Mouse (Mus musculus): Measurements from ENCODE around the gene Farp2. TPM values are rescaled to one million over a fixed set of nuclear protein-coding genes. Genes with fewer than 3 reads are reported as not detected.

The Farp2 gene
- total RNA-seq (2023) = 1 to 10 TPM; 1.7 to 3.1 TPM

DNA sequence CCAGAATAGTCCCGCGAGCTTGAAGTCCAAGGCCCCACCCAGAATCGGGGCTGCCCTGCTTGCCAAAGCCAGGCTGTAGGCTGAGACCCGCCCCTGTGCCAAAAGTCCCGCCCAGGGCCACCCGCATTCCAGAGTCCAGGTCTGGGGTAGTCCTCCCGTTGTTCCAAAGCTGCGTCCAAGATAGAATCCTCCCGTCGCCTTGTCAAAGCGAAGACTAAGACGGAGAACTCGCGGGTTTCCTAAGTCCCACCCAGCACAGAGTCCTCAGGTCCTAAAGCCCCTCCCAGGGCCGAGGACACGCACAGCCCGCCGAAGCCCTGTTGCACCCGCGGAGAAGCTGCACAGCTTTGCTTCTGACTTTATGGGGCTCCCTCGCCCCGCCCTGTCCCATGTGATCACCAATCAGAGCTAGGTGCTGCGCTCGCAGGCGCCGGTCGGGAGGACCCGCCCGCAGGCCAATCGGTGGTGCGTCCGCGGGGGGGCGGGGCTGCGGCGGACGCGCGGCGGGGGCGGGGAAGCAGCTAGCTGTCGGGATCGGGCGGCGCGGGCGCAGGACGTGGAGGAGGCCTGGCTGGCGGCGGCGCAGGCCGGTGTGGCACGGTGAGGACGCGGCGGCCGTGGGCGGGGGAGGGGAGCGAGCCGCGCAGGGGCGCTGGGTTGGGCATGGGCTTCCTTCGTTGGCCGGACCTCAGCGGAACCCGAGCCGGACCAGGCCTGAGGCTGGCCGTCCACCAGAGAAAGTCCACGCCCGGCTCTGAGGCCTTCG, at the start of gene Farp2:
Farp2 (plus strand) TSS at position 495 of the 766 bp plus-strand sequence.

GRCm38 (mm10) chr1:93478586-93479475, 33.0 kb upstream of the Farp2 start, which contains the start of gene Hdlbp:
TSS of gene Hdlbp (minus strand) at chr1:93478815.

DNA sequence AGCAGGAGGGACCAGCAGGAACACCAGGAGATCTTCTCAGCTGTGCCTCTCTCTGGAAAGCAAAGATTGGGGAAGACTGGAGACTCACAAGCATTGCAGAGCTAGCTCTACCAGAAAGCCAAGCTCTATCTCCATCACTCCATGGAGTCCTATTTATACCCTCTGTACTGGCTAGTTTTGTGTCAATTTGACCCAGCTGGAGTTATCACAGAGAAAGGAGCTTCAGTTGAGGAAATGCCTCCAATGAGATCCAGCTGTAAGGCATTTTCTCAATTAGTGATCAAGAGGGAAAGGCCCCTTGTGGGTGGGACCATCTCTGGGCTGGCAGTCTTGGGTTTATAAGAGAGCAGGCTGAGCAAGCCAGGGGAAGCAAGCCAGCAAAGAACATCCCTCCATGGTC, 146.7 kb downstream of the Farp2 start, which contains the start of gene Stk25:
Stk25 (minus strand) TSS at position 101 of the 400 bp plus-strand sequence.

Other genes starting within 250 kb of the Farp2 start
- gene Mterf4, start 206.2 kb upstream of the Farp2 start, total RNA-seq (2023) = 10 to 100 TPM; 10.7 to 14.1 TPM
- 10 to 100 TPM; 14.0 to 15.6 TPM for gene Ppp1r7, start 169.2 kb upstream of the Farp2 start, total RNA-seq (2023)
- gene Pask, start 168.6 kb upstream of the Farp2 start, total RNA-seq (2023) = 1 to 10 TPM; 7.5 to 9.2 TPM
- gene Ano7, start 138.1 kb upstream of the Farp2 start, total RNA-seq (2023) = not detected
- gene Hdlbp, start 33.3 kb upstream of the Farp2 start, total RNA-seq (2023) = 100 to 1,000 TPM; 138 to 149 TPM
- gene Stk25, start 146.6 kb downstream of the Farp2 start, total RNA-seq (2023) = 10 to 100 TPM; 39.4 to 51.7 TPM
- not detected for gene Bok, start 173.6 kb downstream of the Farp2 start, total RNA-seq (2023)
- 10 to 100 TPM; 66.2 to 72.5 TPM for gene Atg4b, start 239.4 kb downstream of the Farp2 start, total RNA-seq (2023)
- gene Thap4, start 242.8 kb downstream of the Farp2 start, total RNA-seq (2023) = 10 to 100 TPM; 25.7 to 33.6 TPM

All from neutrophil, adult 59 days (primary cell).